Mouse (Mus musculus): ENCODE results near the gene Kdm7a.

Kdm7a gene

DNA sequence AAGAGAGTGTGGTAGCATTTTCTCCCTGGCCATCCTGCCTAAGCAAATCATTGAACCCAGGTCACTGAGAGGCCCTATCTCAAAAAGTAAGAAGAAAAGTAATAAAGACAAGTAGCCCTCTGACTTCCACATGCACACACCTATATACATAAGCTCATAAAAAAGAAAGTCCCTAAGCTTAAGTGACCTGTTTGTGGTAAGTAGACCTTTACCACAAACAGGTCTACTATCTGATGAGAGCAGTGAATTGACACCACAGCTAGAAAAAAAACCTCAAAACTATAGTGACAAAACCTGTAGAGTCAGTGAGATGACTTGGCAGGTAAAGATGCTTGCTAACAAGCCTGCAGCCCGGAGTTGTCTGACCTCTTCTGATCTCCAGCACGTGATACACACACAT lies 11.4 kb upstream of the Kdm7a start:
- no peaks in the 10 kb centered on the region for H3K9me3 ChIP-seq (ENCODE audit: low read length)
- H3K4me3 ChIP-seq (replicated peaks; ENCODE audit: low read length) = no peak overlapping the region
- TF ChIP-seq CTCF (conservative IDR thresholded peaks at IDR 0.05; ENCODE audit: low read length) = no peak
- peaks cover 4% of the 10 kb centered on the region; the same call in 1 of the 2 replicates for H3K27me3 ChIP-seq (ENCODE audit: insufficient read depth, low read length)
- H3K36me3 ChIP-seq (ENCODE audit: insufficient read depth, low read length) = no peaks in the 10 kb centered on the region
- H3K4me1 ChIP-seq (replicated peaks; ENCODE audit: low read depth, low read length) = 0 out of 2 replicates have a peak, but pooled peaks cover 7% of the 10 kb centered on the region

DNA sequence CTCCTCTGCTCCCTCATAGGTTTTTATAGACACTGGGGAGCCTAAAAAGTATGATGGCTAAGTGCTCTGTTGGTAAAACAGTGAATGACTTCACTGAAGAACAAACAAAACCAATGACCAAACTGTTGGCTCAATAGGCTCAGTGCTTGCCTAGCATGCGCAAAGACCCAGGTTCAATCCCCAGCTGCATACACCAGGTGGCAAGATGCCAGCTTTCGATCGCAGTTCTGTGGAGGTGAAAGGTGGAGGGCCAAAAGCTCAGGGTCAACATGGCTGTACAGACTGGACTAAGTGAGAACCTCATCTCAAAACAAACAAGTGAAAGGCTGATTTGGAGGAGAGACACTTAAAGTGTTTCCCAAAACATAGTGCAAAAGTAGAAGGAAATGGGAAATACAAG lies 10.5 kb upstream of the Kdm7a start:
- Histone ChIP-seq H3K36me3 (ENCODE audit: insufficient read depth, low read length) (no peaks in the 10 kb centered on the region), H3K27me3 (ENCODE audit: insufficient read depth, low read length) (peaks cover 8% of the 10 kb centered on the region; the same call in 1 of the 2 replicates), H3K9me3 (ENCODE audit: low read length) (no peaks in the 10 kb centered on the region), H3K4me3 (replicated peaks; ENCODE audit: low read length) (no peak overlapping the region), H3K4me1 (replicated peaks; ENCODE audit: low read depth, low read length) (0 out of 2 replicates have a peak, but pooled peaks cover 7% of the 10 kb centered on the region)
- TF ChIP-seq NANOG (IDR thresholded peaks at IDR 0.05; ENCODE audit: borderline replicate concordance, low read length) = no peak
- TF ChIP-seq CTCF (conservative IDR thresholded peaks at IDR 0.05; ENCODE audit: low read length) = no peak
- TF ChIP-seq POU5F1 (IDR thresholded peaks at IDR 0.05; ENCODE audit: borderline replicate concordance, low read length) = no peak

DNA sequence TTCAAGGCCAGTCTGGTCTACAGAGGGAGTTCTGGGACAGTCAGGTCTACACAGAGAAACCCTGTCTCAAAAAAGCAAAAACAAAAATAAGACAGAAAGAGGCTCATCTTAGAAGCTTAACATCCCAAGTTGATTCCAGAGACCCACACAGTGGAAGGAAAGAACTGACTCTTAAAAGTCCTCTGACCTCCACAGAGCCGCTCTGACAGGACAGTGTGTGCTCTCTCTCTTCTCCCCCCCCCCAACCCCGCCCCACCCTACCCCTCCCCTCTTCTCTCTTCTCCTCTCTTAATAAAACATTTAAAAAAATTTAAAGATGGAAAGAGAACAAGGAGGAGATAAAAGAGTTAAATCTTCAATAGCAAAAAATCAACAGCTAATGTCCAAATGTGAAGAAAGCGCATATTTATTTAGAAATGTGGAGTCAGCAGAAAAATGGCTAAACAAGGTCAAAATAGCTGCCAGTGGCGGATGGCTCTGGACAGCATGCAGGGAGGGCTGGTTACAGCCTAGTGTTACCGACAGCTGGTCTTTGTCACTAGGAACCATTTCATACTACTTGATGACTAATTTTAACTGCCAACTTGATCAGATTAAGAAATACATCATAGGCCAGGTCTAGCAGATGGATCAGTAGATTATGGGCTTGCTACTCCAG lies 8.5 kb upstream of the Kdm7a start:
- TF ChIP-seq POU5F1 (IDR thresholded peaks at IDR 0.05; ENCODE audit: borderline replicate concordance, low read length) (no peak), NANOG (IDR thresholded peaks at IDR 0.05; ENCODE audit: borderline replicate concordance, low read length) (no peak), CTCF (conservative IDR thresholded peaks at IDR 0.05; ENCODE audit: low read length) (no peak)
- H3K4me3 ChIP-seq (replicated peaks; ENCODE audit: low read length) = no peak overlapping the region
- H3K9me3 ChIP-seq (ENCODE audit: low read length) = no peaks in the 10 kb centered on the region
- no peaks in the 10 kb centered on the region for H3K36me3 ChIP-seq (ENCODE audit: insufficient read depth, low read length)
- peaks cover 8% of the 10 kb centered on the region; the same call in 1 of the 2 replicates for H3K27me3 ChIP-seq (ENCODE audit: insufficient read depth, low read length)
- 0 out of 2 replicates have a peak, but pooled peaks cover 7% of the 10 kb centered on the region for H3K4me1 ChIP-seq (replicated peaks; ENCODE audit: low read depth, low read length)

DNA sequence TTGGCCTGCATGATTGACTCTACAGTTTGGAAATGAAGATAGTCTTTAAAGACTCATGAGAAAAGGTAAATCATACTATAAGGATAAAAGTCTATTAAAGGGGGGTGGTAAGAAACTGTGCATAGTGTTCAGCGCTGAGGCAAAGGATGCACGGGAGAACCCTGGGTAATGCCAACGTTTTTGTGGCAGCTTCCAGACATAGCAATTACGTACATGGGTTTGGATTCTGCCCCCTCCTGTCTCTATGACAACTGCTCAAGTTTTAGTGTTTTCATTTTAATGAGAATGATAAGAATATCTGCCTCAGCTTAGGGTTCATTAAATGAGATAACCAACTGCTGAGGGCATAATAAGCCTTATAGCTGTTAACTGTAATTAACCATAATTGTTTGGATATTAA lies 3.1 kb upstream of the Kdm7a start:
- no peaks in the 10 kb centered on the region for H3K36me3 ChIP-seq (ENCODE audit: insufficient read depth, low read length)
- H3K4me1 ChIP-seq (replicated peaks; ENCODE audit: low read depth, low read length) = peaks cover 9% of the 10 kb centered on the region
- no peak overlapping the region for H3K4me3 ChIP-seq (replicated peaks; ENCODE audit: low read length)
- TF ChIP-seq NANOG (IDR thresholded peaks at IDR 0.05; ENCODE audit: borderline replicate concordance, low read length) (no peak), CTCF (conservative IDR thresholded peaks at IDR 0.05; ENCODE audit: low read length) (no peak), POU5F1 (IDR thresholded peaks at IDR 0.05; ENCODE audit: borderline replicate concordance, low read length) (no peak)
- no peaks in the 10 kb centered on the region for H3K9me3 ChIP-seq (ENCODE audit: low read length)
- peaks cover 11% of the 10 kb centered on the region; the same call in 1 of the 2 replicates for H3K27me3 ChIP-seq (ENCODE audit: insufficient read depth, low read length)

DNA sequence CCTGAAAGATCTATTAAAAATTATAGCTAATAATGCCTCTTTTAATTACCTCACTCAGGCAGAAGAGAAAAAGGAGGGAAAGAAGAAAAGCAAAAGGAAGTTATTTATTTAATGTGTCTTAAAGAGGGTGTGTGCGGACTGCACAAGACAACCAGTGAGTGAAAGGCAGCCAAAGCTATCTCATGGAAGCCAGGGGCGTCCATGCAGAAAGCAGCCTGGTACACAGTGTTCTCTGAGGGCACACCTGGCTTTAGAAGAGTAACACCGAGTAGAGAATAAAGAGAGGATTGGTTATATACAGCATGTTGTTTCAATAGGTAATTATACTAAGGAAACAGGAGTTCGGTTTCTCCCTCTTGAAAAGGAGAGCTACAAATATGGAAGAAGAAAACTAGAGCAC lies 1.6 kb upstream of the Kdm7a start:
- Histone ChIP-seq H3K4me1 (replicated peaks; ENCODE audit: low read depth, low read length) (peaks cover 18% of the 10 kb centered on the region), H3K36me3 (ENCODE audit: insufficient read depth, low read length) (no peaks in the 10 kb centered on the region), H3K9me3 (ENCODE audit: low read length) (no peaks in the 10 kb centered on the region), H3K4me3 (replicated peaks; ENCODE audit: low read length) (no peak overlapping the region), H3K27me3 (ENCODE audit: insufficient read depth, low read length) (peaks cover 11% of the 10 kb centered on the region; the same call in 1 of the 2 replicates)
- TF ChIP-seq NANOG (IDR thresholded peaks at IDR 0.05; ENCODE audit: borderline replicate concordance, low read length) (no peak), CTCF (conservative IDR thresholded peaks at IDR 0.05; ENCODE audit: low read length) (no peak), POU5F1 (IDR thresholded peaks at IDR 0.05; ENCODE audit: borderline replicate concordance, low read length) (no peak)

DNA sequence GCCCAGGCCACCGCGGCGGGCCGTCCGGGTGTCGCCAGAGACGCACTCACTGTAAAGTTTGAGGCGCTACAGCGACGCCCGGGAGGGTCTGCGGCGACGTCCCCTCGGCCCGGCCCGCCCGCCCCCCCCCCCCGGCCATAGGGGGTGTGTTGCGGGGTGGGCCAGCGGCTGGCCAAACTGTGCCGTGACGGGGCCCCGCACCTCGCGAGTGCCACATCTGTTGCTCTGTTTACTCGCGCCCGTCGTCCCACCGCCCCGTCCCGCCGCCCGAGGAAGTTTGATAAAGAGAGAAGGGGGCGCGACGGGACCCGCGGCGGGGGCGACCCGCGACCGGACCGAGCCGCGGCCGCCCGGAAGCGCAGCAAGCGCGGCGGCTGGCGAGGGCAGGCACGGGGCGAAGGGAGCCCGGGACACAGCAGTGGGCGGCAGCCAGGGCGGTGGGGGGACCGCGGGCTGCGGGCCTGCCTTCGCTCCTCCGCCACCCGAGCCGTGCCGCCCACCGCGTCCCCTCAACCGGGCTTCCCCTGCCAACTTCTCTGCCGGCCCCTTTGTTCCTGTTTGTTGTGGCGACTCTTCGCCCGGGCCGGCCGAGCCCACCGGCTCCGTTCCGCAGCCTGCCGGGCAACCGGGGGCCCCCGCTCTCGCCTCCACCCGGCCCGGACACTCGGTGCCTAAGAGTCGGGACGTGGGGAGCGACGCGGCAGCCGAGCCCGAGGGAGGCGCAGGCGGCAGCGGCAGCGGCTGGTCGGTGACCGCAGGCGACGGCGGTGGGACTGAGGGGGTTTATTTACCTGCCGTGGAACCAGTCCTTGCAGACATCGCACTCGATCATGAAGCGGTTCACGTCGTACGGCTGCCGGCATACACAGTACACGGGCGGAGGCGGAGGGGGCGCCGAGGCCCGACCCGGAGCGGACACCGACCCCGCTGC lies 674 bp downstream of the Kdm7a start:
- Histone ChIP-seq H3K9me3 (ENCODE audit: low read length) (no peaks in the 10 kb centered on the region), H3K4me3 (replicated peaks; ENCODE audit: low read length) (peak overlapping the region; percentile 98), H3K27me3 (ENCODE audit: insufficient read depth, low read length) (peaks cover 6% of the 10 kb centered on the region; the same call in 1 of the 2 replicates), H3K4me1 (replicated peaks; ENCODE audit: low read depth, low read length) (peaks cover 24% of the 10 kb centered on the region), H3K36me3 (ENCODE audit: insufficient read depth, low read length) (no peaks in the 10 kb centered on the region)
- TF ChIP-seq POU5F1 (IDR thresholded peaks at IDR 0.05; ENCODE audit: borderline replicate concordance, low read length) = no peak
- TF ChIP-seq NANOG (IDR thresholded peaks at IDR 0.05; ENCODE audit: borderline replicate concordance, low read length) = no peak
- no peak for TF ChIP-seq CTCF (conservative IDR thresholded peaks at IDR 0.05; ENCODE audit: low read length)

DNA sequence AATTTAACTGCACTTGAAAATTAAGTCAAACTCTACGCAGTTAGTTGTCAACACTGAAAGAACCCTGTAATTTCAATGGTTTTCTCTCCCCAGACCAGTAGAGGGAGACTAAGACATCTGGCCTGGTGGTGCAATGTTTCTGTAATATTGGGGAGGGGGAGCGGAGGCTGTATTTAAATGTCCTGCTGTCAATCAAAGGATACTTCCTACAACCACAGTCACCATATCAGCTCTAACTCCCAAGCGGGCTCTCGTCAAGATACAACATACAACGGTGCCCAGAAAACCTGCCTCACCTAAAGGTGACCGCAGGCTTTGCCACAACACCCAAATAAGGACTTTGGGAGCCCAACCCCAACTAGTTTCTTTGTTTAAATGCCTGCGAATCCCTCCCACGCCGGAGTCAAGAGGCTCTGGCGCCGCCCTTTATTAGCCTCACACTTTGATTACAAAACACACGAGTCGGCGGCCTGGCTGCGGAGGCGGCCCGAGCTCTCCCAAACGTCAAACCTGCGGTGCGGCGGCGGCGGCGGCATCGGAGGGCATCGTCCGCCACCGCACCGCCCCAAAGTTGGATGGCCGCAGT lies 1.4 kb downstream of the Kdm7a start:
- H3K9me3 ChIP-seq (ENCODE audit: low read length) = no peaks in the 10 kb centered on the region
- H3K36me3 ChIP-seq (ENCODE audit: insufficient read depth, low read length) = no peaks in the 10 kb centered on the region
- H3K4me1 ChIP-seq (replicated peaks; ENCODE audit: low read depth, low read length) = peaks cover 25% of the 10 kb centered on the region
- H3K27me3 ChIP-seq (ENCODE audit: insufficient read depth, low read length) = peaks cover 6% of the 10 kb centered on the region; the same call in 1 of the 2 replicates
- TF ChIP-seq CTCF (conservative IDR thresholded peaks at IDR 0.05; ENCODE audit: low read length) (peak; percentile 59), NANOG (IDR thresholded peaks at IDR 0.05; ENCODE audit: borderline replicate concordance, low read length) (no peak), POU5F1 (IDR thresholded peaks at IDR 0.05; ENCODE audit: borderline replicate concordance, low read length) (no peak)
- H3K4me3 ChIP-seq (replicated peaks; ENCODE audit: low read length) = peak overlapping the region; percentile 98

DNA sequence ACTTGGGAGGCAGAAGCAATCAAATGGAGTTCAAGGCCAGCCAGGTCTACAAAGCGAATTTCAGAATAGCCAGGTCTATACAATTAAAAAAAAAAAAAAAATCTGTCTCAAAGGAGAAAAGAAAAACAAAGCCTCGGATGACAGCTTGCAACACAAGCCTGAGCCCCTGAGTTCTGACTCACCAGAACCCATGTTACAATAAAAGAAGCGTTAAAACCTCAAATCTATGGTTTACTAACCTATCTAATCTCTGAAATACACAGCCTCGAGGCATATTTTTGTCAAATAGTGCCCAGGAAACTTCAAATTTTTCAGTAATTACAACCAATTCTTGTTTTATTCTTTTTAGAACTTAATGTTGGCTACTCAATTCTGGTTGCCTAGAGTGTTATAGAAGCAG lies 2.1 kb downstream of the Kdm7a start:
- peaks cover 25% of the 10 kb centered on the region for H3K4me1 ChIP-seq (replicated peaks; ENCODE audit: low read depth, low read length)
- no peak overlapping the region; the same call in 1 of the 2 replicates for H3K4me3 ChIP-seq (replicated peaks; ENCODE audit: low read length)
- TF ChIP-seq POU5F1 (IDR thresholded peaks at IDR 0.05; ENCODE audit: borderline replicate concordance, low read length) (no peak), NANOG (IDR thresholded peaks at IDR 0.05; ENCODE audit: borderline replicate concordance, low read length) (no peak), CTCF (conservative IDR thresholded peaks at IDR 0.05; ENCODE audit: low read length) (no peak)
- no peaks in the 10 kb centered on the region for H3K36me3 ChIP-seq (ENCODE audit: insufficient read depth, low read length)
- H3K9me3 ChIP-seq (ENCODE audit: low read length) = no peaks in the 10 kb centered on the region
- peaks cover 6% of the 10 kb centered on the region; the same call in 1 of the 2 replicates for H3K27me3 ChIP-seq (ENCODE audit: insufficient read depth, low read length)
